Mouse (Mus musculus): ENCODE measurements around the gene Cbx1. TPM values are rescaled to one million over a fixed set of nuclear protein-coding genes. Genes with fewer than 3 reads are reported as not detected.

The Cbx1 gene
- 10 to 100 TPM; 48.5 to 48.9 TPM for total RNA-seq (2021)
- long read RNA-seq, partial matches to known transcripts = 3 of 14 reads
- long read RNA-seq, other reads (novel, unspliced or antisense) = 11 of 14 reads

DNA sequence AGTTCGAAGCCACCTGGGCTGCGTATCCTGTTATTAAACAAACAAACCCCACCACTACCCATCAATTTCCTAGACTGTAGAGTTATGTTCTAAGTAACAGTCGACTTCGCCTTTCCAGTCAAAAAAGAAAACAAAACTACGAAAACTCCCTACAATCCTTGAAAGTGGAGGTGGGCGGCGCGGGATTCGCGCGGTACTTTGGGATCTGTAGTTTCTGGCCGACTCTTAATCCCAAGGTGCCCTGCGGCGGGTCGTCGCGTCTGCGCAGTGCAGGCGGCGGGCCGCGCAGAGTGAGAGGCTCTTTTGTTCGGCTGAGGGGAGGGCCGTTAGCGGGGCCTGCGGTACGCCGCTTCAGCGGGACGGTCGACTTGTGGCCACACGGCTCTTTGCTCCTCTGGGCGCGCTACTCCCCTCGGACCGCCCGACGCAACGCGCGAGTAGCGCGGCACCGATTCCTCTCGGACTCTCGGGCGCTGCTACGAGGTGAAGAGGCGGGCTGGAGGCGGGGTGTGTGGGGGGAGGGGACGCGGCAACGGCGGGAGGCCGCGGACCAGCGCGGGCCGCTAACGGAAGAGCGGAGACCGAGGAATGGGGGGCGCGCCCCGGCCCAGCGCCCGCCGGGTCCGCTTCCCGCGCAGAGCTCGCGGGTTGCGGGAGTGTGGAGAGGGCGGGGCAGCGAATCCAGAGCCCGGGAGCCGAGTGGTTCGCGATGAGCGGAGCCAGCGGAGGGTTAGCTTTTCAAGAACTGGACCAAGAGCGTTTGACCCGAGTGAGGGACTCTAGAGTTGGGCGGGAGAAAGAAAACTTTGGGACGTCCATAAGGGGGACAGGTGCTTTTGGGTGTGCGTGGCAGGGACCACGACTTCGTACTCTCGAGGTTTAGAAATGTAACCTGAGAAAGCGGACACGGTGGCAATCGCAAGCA lies at the start of gene Cbx1:
Gene Cbx1 (plus strand): TSS at position 257 of the 925 bp plus-strand sequence.
- peak; percentile 92 to 94 for DNase-seq (ENCODE audit: low spot score in 2 of 2)

DNA sequence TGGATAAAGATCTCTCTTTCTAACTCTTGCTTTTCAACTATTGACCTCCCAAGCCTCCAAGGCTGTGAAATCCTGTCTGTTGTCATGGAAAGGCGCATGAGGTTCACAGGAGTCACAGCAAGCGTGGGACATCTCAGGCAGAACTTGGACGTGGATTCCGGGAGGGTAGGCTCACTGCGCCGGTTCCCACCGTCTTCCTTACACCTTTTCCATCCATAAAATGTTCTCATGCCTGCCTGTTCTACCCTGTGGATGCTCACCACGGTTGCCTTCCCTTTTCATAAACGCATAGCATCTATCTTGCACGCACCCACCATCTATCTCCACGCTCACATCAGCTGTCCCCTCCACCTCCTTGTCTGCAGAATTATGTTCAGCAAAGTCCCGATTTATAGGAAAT lies 48.1 kb upstream of the Cbx1 start:
- DNase-seq (ENCODE audit: low spot score in 2 of 2) = no peak

DNA sequence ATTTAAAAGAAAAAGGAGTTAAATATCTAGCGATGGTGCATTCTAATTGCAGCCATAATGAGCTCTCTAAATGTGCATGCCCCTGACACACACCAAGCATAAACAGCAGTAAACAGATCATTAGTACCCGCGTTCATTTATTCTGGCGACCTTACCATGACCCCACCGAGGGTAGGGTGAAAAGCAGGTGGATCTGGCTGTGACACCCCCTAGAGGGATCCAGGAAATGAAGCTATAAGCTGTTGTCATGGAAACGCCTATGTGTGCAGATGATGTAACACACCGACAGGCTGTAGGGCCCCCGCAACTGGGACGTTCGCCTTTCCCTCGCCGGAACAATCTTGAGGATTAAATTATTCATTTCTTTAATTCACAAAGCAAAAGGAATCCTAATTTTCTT lies 46.9 kb upstream of the Cbx1 start:
- DNase-seq (ENCODE audit: low spot score in 2 of 2) = peak; percentile 52 to 67

DNA sequence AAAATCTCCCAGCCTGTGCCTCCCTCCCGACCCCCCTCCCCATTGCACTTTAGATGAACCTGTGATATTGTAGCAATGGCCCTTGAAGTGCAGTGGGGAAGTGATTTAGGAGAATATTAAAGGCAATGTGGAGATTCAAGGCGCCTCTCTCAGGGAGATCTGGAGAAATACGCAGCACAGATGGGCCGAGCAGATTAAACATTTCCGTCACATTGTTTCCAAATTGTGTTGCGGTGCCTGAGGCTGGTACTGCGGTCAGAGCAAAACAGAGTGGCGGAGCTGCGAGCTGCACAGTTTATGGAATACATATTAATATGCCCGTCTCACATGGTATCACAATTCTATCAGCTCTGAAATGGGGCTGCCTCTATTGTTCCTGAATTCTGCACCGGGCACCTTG lies 45.9 kb upstream of the Cbx1 start:
- peak; percentile 55 to 61 for DNase-seq (ENCODE audit: low spot score in 2 of 2)

DNA sequence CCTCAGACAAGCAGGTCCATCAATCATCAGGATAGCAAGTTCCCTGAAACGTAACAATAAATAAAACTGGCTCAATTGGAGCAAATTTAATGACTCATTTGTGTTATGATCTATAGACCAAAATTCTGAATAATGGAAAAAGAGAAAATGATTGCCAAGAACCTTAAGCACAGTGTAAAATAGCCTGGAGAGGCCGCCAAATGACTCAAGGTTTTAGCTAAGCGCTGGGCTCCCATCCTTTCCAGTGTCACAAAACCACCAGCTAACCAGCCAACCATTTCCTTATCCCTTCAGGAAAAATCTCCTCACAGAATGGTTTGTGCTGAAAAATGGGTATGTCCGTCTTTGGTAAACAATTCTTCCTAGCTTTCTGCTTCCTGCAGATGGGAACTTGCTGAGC lies 45.0 kb upstream of the Cbx1 start:
- no peak for DNase-seq (ENCODE audit: low spot score in 2 of 2)

DNA sequence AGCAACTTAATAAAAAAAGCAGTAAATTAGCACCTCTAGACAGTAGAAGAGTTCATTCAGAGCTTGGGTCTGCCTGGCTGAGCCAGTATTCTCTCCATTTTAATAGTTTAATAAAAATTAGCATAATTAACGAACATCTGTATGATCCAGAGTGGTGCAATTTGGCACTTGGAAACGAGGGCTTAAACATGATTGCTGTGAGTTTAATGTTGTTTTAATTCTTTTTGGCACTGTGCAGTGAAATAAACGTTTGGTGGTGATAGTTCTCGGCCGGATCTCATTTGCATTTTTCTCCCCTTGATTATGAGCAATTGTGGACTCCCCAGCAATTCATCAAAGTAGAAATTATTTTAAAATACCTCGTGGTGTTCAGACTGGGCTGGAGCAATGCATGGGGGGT lies 42.3 kb upstream of the Cbx1 start:
- no peak for DNase-seq (ENCODE audit: low spot score in 2 of 2)

DNA sequence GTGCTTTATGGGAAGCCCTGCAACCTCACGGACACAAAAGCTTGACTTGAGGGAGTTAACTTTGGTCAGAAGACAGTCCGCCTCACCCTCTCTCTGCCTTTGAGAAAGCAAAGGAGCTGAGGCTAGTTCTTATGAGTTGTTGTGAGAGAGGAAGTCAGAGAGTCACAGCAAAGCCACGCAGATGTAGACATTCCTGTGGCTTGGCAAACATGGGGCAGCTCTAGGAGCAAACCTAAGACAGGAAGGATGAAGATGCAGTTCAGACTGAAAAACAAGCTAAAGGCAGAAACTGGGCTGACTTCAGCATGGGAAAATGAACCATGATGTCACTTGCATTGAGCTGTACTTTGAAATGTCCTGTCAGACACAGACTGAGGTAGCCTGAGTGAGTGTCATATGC lies 41.4 kb upstream of the Cbx1 start:
- no peak for DNase-seq (ENCODE audit: low spot score in 2 of 2)

DNA sequence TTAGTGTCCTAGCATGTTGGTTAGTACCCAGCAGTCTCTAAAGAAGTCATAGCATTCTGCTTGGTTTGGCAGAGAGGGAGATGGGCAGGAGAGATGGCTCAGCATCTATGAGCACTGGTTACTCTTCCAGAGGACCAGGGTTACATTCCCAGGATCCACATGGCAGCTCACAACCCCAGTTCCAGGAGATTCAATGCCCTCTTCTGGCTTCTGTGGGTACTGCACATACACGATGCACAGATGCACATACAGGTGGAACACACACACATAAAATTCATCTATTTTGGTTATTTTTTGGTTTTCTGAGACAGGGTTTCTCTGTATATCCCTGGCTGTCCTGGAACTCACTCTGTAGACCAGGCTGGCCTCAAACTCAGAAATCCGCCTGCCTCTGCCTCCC lies 33.6 kb upstream of the Cbx1 start:
- no peak for DNase-seq (ENCODE audit: low spot score in 2 of 2)

DNA sequence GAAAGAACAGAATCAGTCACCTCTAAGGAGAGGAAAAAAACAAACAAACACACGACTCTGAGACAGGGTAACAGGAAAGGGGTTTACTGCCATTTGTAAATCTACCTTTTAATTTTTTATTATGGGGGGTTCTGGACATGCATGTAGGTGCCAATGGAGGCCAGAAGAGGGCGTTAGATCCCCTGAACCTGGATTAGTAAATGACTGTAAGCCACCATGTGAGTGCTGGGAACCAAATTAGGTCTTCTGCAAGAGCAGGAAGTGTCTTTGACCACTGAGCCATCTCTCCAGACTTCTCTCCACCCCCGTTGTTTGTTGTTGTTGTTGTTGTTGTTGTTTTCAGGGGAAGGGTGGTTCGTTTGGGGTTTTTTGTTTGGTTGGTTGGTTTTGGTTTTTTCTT lies 31.5 kb upstream of the Cbx1 start:
- no peak for DNase-seq (ENCODE audit: low spot score in 2 of 2)

DNA sequence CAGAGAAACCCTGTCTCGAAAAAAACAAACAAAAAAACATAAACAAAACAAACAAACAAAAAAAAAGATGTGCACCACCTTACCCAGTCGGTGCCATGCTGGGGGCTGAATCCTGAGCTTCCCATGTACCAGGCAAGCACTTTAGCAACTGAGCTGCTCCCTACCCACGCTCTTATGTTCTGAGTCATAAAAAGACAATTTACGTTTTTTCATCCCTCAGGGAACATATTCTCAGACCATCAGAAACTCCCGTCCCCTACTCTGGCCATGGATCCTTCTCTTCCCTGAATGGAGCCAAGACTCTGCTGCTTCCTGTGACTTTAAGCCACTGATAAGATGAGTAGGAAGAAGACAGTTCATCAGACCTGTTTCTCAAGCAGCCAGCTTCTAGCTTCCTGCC lies 30.5 kb upstream of the Cbx1 start:
- DNase-seq (ENCODE audit: low spot score in 2 of 2) = no peak

DNA sequence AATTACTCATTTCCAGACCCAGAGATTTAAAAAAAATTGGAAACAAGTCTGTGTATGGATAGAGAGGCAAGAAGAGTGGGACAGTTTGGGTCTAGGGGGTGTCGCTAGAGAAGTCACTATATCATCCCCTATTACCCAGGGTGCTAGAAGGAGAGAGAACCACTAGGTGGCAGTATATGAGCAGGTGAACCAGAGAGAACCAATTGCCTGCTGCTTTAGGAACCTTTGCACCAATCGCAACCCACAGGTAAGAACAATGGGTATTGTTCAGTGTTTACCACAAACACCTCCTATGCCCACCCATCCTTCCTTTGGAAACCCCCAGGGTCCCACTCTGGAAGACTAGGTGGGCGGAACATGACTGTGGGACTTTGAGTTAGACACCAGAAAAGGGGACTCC lies 28.9 kb upstream of the Cbx1 start:
- DNase-seq (ENCODE audit: low spot score in 2 of 2) = peak in 1 of 2 experiments; percentile 77

DNA sequence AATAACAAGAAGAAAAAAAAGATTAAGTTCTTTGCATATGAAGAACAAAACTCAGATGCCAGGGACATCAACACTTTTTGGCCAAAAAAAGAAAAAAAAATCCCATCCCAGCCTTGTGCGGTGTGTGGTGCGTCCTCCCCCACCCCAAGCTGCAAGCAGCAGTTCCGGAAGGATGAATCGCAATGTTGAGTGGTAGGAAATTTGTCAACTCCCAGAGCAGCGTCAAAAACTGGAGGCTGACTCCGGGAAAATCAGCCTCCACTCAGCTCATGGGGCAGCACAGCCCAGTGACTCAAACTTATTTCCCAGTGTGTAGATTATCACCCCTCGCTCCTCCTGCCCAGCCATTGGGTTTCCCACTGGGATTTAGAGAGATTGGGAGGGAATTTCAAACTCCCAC lies 26.9 kb upstream of the Cbx1 start:
- peak in 1 of 2 experiments; percentile 56 for DNase-seq (ENCODE audit: low spot score in 2 of 2)

DNA sequence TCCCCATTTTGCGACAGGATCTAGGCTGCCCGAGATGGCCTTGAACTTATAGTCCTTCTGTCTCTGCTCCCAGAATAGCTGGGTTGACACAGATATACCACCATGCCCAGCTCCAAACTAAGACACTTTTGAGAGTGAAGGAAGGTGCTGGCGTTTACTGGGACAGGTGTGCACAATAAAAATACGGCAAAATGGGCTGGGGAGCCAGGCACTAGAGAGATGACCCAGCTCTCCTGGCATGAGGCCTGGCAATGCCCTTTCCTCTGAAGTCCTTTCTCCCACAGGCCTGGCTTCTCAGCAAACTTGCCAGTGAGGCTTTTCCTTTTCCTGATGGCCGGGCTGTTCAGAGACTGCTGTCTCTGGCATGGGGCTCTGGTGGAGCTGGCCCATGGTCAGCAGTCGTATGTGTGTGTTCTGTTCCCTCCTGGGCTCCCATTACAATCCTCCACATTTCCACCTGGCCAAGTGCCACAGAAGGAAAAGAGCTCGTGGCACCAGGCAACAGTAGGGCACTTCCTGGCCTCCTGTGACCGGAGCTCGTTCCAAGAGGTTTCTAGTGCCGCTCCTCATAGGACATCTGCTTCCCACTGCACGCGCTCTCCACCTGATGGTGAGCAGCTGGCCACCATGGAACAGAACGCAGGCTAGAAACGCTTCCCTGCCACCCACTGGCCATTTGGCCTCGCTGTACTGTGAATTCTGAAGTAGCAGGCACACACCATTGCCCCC lies 26.0 kb upstream of the Cbx1 start:
- peak in 1 of 2 experiments; percentile 41 for DNase-seq (ENCODE audit: low spot score in 2 of 2)

DNA sequence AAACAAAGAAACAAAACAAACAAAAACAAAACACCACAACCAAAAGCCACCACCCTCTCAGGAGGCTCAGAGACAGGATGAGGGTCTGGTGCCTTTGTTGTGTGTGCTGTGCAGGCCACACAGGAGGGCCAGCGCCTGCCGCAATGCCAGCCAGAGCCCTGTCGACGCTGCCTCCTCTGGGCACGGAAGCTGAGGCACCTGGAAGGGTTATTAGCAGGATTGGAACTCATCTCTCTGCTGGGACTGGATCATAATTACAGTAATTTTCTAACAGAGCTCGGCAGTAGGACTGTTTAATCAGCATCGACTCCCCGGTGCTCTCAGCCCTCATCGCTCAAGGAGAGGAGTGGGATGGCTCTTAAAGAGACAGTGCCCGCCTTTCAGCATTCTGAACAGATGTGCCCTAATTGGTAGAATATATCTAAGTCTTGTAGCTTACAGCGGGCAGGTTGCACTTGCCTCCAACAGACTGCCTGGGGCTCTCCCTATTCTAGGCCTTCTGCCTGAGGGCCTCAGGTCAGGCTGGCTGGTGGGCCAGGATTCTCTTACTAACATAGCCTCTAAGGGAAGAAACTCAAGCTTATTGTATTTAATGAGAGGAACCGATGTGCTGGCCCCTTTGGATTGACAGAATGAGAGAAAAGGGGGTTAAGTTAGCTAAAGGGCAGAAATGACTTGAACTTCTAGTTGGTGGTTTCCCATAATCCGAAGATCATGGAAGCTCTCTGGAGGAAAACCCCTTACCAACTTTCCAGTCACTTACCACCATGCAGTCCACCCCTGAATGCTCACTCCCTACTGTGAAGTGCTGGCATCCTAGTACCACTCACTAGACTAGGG lies 24.2 kb upstream of the Cbx1 start:
- DNase-seq (ENCODE audit: low spot score in 2 of 2) = no peak

DNA sequence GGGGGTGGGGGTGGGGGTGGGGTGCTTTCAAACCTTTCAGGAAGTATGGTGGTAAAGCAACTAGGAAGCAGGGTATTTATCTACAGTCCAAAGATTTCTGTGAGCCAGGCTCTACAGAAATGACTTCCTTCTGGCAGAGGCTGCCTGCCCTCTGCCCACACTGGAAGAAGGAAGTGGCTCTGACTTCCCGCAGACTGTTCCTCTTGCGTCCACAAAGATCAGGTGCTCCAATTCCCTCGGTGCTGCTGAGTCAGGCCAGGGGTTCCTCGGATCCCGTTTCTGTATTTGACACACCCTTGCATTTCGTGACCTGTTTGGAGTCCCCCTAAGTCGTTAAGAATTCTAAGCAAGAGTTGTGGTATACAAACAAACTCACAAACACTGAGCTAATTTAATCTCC lies 23.3 kb upstream of the Cbx1 start:
- no peak for DNase-seq (ENCODE audit: low spot score in 2 of 2)

DNA sequence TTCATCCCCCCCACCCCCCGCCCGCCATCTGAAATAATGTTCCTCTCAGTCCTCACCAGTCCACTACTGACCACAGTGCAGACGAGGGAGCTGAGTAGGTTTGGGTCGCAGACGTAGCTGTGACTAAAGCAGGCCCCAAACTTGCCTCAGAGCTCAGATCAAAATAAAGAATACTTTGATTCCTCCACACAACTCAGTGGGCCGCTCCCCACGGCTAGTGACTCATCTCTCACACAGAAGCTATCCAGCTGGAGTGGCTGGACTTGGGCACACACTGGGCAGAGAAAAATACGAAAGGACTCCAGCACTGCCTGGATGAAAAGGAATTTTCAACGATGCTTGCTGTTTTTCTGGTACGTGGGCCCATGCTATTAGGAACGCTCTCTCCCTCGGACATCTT lies 22.4 kb upstream of the Cbx1 start:
- no peak for DNase-seq (ENCODE audit: low spot score in 2 of 2)

DNA sequence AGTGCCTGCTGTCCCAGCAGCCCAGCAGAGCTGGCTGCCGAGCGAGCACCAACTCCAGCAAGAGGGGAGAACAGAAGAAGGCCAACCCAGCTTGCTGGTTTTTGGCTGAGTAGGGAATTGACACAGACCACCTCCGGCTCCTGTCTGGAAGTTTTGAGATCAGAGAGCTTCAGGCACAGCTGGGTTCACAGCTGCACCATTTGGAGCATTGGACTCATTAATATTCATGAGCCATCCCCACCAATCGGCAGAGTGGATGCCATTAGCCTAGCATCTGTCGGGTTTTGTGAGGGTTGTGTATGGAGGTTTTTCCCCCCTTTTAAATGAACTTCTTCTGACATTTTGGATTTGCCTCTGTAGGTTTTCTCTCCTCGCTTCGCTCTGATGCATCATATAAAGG lies 21.8 kb upstream of the Cbx1 start:
- peak in 1 of 2 experiments; percentile 42 for DNase-seq (ENCODE audit: low spot score in 2 of 2)

DNA sequence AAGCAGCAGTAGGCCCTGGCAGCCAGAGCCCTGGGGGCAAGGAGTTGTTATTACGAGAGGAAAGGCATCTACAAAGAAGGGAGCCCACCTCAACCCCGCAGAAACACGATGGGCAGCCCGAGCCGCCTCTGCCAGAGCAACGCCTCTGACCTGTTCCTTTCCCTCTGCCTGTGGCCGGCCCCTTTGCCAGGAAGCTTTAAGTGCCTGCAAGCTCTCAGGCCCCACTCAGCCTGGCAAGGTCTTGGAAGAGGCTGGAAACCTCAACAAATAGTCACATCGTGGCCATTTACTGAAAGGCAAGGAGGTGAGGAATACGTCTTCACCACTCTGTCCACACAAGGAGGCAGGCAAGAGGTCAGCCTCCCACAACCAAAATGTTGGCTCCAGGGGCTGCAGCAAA lies 20.7 kb upstream of the Cbx1 start:
- DNase-seq (ENCODE audit: low spot score in 2 of 2) = no peak

DNA sequence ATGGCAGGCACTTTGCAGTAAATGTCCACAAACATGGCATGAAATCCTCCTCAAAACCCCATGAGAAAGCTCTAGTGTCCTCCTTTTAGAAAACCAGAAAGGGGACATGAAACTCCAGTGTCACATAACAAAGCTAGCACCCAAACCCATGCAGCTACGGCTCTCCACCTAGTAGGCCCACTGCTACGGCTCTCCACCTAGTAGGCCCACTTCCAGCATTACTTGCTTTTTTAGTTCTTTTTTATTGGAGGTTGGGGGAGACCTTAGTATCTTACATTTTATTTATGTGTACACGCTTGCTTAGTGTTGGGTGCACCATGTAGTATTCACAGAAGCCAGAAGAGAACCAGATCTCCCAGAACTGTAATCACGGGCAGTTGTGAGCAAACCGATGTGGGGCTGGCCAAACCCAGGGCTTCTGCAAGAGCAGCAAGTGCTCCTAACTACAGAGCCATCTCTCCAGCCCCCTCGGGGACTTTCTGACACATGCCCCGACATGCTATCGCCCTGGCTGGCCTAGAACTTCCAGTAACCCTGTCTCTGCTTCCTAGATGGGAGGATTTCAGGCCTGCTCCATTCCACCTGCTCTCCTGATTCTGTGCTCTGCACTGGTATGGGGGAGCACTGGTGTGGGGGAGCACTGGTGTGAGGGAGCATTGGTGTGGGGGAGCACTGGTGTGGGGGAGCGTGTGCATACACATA lies 17.5 kb upstream of the Cbx1 start:
- DNase-seq (ENCODE audit: low spot score in 2 of 2) = no peak

DNA sequence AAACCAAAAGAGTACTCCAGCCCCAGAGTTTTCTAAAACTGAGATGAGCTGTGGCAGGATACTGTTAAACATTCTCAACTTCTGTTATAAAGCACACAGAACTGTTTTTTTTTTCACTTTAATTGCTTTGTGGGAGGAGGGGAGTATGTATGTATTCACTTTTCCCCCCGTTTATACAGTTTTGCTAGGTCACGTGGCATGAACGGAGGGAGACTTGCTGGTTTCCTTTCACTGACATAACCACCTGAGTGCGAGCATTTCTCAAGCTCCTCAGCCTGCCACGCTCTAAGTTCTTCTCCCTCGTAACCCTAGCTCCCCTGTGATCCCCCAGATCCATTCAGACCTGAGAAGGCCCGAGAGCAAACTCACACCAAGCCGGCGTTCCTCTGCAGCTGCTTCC lies 16.5 kb upstream of the Cbx1 start:
- no peak for DNase-seq (ENCODE audit: low spot score in 2 of 2)

DNA sequence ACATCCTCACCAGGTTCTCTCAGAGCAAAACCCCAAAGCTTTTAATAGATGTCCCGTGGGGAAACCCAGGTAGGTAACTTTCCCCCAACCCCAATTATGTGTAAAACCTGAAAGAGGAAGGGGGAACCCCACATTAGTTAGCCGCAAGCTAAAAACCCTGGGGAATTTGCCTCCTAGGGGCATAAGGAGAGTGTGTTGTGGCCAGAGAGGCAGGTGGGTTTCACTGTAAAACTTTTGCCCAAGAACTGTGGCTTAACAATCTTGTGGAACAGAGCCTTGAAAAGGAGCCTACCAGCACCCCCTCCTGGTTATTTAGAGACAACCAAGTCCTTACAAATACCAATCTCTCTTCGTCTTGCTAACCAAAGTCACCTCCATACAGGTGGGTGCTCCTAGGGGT lies 14.4 kb upstream of the Cbx1 start:
- DNase-seq (ENCODE audit: low spot score in 2 of 2) = no peak
